Mouse (Mus musculus): Measurements from ENCODE around the gene Nmnat2. TPM values are rescaled to one million over a fixed set of nuclear protein-coding genes. Genes with fewer than 3 reads are reported as not detected.

The Nmnat2 gene
- total and polyA plus RNA-seq, 3 experiments: 1.3 to 2.8 TPM; not detected in 1

GRCm38 (mm10) chr1:153023875-153024274 is 69.1 kb downstream of the Nmnat2 start:
- H3K4me1 ChIP-seq (ENCODE audit: control insufficient read depth in 1 of 2, insufficient read depth in 2 of 2, low read length in 2 of 2): peaks cover 64 to 67% of the 10 kb centered on the region in 2 experiments
- H3K79me2 ChIP-seq (ENCODE audit: control insufficient read depth, insufficient read depth, low read length, poor library complexity): no peaks in the 10 kb centered on the region
- 0 out of 4 replicates have a peak, but pooled peaks of 1 of the 2 experiments have one; percentile 26 for TF ChIP-seq EP300 (IDR thresholded peaks at IDR 0.05; ENCODE audit: low read depth in 1 of 2, low read length in 2 of 2)
- TF ChIP-seq MAZ (IDR thresholded peaks at IDR 0.05; ENCODE audit: low read depth, low read length): no peak
- TF ChIP-seq POLR2AphosphoS2 (IDR thresholded peaks at IDR 0.05; ENCODE audit: low read length): no peak
- TF ChIP-seq ZC3H11A (IDR thresholded peaks at IDR 0.05; ENCODE audit: low read depth, low read length): no peak
- TF ChIP-seq NRF1 (IDR thresholded peaks at IDR 0.05; ENCODE audit: insufficient read depth, low read depth, low read length, poor library complexity, severe bottlenecking): no peak
- TF ChIP-seq USF1 (IDR thresholded peaks at IDR 0.05; ENCODE audit: low read depth, low read length): no peak
- no peak for TF ChIP-seq KAT2A (conservative IDR thresholded peaks at IDR 0.05; ENCODE audit: low read depth, low read length)
- TF ChIP-seq ZNF384 (IDR thresholded peaks at IDR 0.05; ENCODE audit: low read depth, low read length): no peak
- no peak for TF ChIP-seq POLR2AphosphoS5 (IDR thresholded peaks at IDR 0.05; ENCODE audit: borderline replicate concordance, low read depth, low read length)
- TF ChIP-seq TAL1 (IDR thresholded peaks at IDR 0.05; ENCODE audit: low read length): no peak
- no peak for TF ChIP-seq ELF1 (IDR thresholded peaks at IDR 0.05; ENCODE audit: low read depth, low read length)
- no peak for TF ChIP-seq TCF12 (IDR thresholded peaks at IDR 0.05; ENCODE audit: low read depth, low read length)
- TF ChIP-seq MYC (IDR thresholded peaks at IDR 0.05; ENCODE audit: low read depth, low read length): no peak
- no peak for TF ChIP-seq ZKSCAN1 (IDR thresholded peaks at IDR 0.05; ENCODE audit: low read depth, low read length)
- TF ChIP-seq TBP (IDR thresholded peaks at IDR 0.05; ENCODE audit: low read depth, low read length): no peak
- no peak for TF ChIP-seq HCFC1 (IDR thresholded peaks at IDR 0.05; ENCODE audit: low read depth, low read length)
- 0 out of 2 replicates have a peak, but pooled peaks have one; percentile 23 for TF ChIP-seq ZMIZ1 (IDR thresholded peaks at IDR 0.05; ENCODE audit: low read depth, low read length)
- TF ChIP-seq RCOR1 (IDR thresholded peaks at IDR 0.05; ENCODE audit: low read depth, low read length): no peak
- no peak for TF ChIP-seq MEF2A (IDR thresholded peaks at IDR 0.05; ENCODE audit: extremely low read depth, insufficient replicate concordance, low read depth, low read length, poor library complexity, severe bottlenecking)
- TF ChIP-seq NELFE (IDR thresholded peaks at IDR 0.05; ENCODE audit: low read depth, low read length): no peak
- peak; percentile 69; the same call in 1 of the 2 replicates for TF ChIP-seq CHD1 (IDR thresholded peaks at IDR 0.05; ENCODE audit: low read depth, low read length)
- no peak for TF ChIP-seq GABPA (IDR thresholded peaks at IDR 0.05; ENCODE audit: low read depth, low read length)
- TF ChIP-seq CTCF (IDR thresholded peaks at IDR 0.05 in 2 of 3, conservative IDR thresholded peaks at IDR 0.05 in 1 of 3; ENCODE audit: control insufficient read depth in 1 of 3, insufficient read depth in 1 of 3, low read depth in 2 of 3, low read length in 3 of 3, poor library complexity in 1 of 3, severe bottlenecking in 1 of 3): no peak
- no peak for TF ChIP-seq MYB (IDR thresholded peaks at IDR 0.05; ENCODE audit: low read depth, low read length)
- TF ChIP-seq UBTF (IDR thresholded peaks at IDR 0.05; ENCODE audit: borderline replicate concordance, insufficient read depth, low read depth, low read length): no peak
- TF ChIP-seq GATA1 (IDR thresholded peaks at IDR 0.05; ENCODE audit: low read depth, low read length): no peak
- no peak for TF ChIP-seq POLR2A (IDR thresholded peaks at IDR 0.05; ENCODE audit: control insufficient read depth in 1 of 2, insufficient read depth in 1 of 2, low read depth in 1 of 2, low read length in 2 of 2, poor library complexity in 1 of 2)
- TF ChIP-seq BHLHE40 (IDR thresholded peaks at IDR 0.05; ENCODE audit: borderline replicate concordance, low read depth, low read length): no peak
- TF ChIP-seq E2F4 (IDR thresholded peaks at IDR 0.05; ENCODE audit: borderline replicate concordance, low read depth, low read length): no peak
- TF ChIP-seq CHD2 (IDR thresholded peaks at IDR 0.05; ENCODE audit: low read length): no peak
- TF ChIP-seq RAD21 (IDR thresholded peaks at IDR 0.05; ENCODE audit: low read depth, low read length): no peak
- TF ChIP-seq MAX (IDR thresholded peaks at IDR 0.05; ENCODE audit: low read length): no peak
- peak; percentile 84 for TF ChIP-seq JUND (IDR thresholded peaks at IDR 0.05; ENCODE audit: low read depth, low read length)
- TF ChIP-seq ETS1 (IDR thresholded peaks at IDR 0.05; ENCODE audit: low read depth, low read length): no peak
- TF ChIP-seq MAFK (IDR thresholded peaks at IDR 0.05; ENCODE audit: borderline replicate concordance, low read depth, low read length): no peak
- TF ChIP-seq SMC3 (IDR thresholded peaks at IDR 0.05; ENCODE audit: low read depth, low read length): no peak
- peak; percentile 47 for TF ChIP-seq SIN3A (IDR thresholded peaks at IDR 0.05; ENCODE audit: low read length)
- no peak for TF ChIP-seq USF2 (IDR thresholded peaks at IDR 0.05; ENCODE audit: borderline replicate concordance in 1 of 2, insufficient read depth in 1 of 2, low read depth in 1 of 2, low read length in 2 of 2)

More at GRCm38 (mm10) chr1:153023875-153024274, 69.1 kb downstream of the Nmnat2 start:
- Histone ChIP-seq H3K9me3 (replicated peaks; ENCODE audit: insufficient read depth, low read length) (no peaks in the 10 kb centered on the region), H3K36me3 (ENCODE audit: control insufficient read depth in 1 of 2, insufficient read depth in 2 of 2, low read length in 2 of 2) (peaks cover 0 to 66% of the 10 kb centered on the region in 2 experiments; a peak in 2 of 4 replicates), H3K27me3 (ENCODE audit: control insufficient read depth in 1 of 2, insufficient read depth in 2 of 2, low read length in 2 of 2) (no peaks in the 10 kb centered on the region), H3K4me3 (ENCODE audit: control insufficient read depth in 1 of 2, insufficient read depth in 1 of 2, low read depth in 2 of 2, low read length in 2 of 2) (no peak overlapping the region), H3K27ac (ENCODE audit: control insufficient read depth, low read depth, low read length) (peak overlapping the region; percentile 74), H3K9ac (ENCODE audit: control insufficient read depth, low read depth, low read length, poor library complexity, severe bottlenecking) (no peak overlapping the region; the same call in 1 of the 2 replicates)
- no peak for DNase-seq (ENCODE audit: low read depth, low spot score)

Measured in MEL (cell line).